Mouse (Mus musculus): Measurements from ENCODE around the gene Gtf3a.

DNA sequence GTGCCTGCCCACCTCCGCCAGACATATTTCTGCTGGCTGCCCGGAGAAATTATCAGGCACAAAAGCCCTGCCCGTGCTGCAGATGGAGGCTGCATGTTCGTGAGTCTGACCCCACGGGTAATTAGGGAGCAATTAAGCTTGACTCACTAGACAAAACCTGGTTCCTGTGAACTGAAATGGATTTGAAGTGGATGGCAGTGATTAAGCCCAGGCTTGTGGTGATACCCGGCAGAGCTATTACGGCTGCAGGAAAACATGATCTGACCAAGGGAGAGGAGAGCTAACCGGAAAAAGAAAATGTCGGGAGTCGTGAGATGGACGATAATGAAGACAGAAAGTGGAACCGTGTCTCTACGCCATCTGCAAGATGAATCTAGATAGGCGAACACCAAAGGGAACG is 5.5 kb upstream of the Gtf3a start:
- TF ChIP-seq CTCF (conservative IDR thresholded peaks at IDR 0.05; ENCODE audit: low read length) (no peak), NANOG (IDR thresholded peaks at IDR 0.05; ENCODE audit: borderline replicate concordance, low read length) (no peak)

Measured in E14TG2a.4 (cell line).